Mouse (Mus musculus): Measurements from ENCODE around the gene Tnpo3.

- TF ChIP-seq CTCF (IDR thresholded peaks at IDR 0.05; ENCODE audit: borderline replicate concordance, extremely low read depth, insufficient read depth, insufficient read length) = no peak
- TF ChIP-seq POLR2A (IDR thresholded peaks at IDR 0.05; ENCODE audit: borderline replicate concordance, extremely low read depth, insufficient read depth, insufficient read length, poor library complexity, severe bottlenecking) = no peak
Measured at GRCm38 (mm10) chr6:29537221-29537620, 72.5 kb downstream of the Tnpo3 start.

Measured in brain, embryonic 14.5 days (tissue).